Mouse (Mus musculus): ENCODE data around the gene Foxd2.

Foxd2 gene

DNA sequence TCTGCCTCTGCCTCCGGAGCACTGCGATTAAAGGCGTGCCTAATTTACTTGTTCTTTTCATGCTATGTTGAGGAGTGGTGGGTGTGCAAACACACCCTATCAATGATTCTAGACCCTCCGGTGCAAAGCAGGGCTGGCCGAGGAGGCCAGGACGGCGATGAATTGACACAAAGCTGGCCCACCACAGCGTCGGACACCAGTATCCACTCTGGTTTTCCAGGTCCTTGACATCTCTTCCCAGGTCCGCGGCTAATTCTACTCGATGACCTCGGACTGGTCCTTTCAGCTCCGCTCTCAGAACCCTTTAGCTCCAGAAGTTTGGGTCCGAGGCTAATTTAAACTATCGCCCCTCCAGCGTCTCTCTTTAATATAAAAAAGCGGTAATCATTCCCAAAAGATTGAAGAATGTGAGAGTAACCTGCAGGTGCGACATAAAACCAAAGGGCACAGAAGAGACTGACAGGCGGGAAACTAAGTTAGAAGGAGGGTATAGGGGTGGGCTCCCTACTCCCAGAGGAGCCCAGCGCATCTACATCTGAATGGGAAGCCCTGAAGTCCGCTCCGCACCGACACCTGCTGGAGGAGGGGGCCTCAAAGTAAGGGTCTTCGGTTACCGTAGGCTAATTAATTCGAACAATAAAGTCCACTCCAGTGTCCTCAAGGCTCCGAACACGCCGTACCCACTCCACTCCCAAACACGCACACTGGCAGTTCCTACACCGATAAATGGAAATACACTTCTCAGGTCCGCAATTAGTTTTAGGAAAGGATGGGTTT lies 7.6 kb downstream of the Foxd2 start:
- ChIA-PET CTCF (interaction anchor here in 1 of 4 experiments (0.9 to 1.6 kb wide), 3 partner anchors 8 to 235 kb away, joined by 3 to 8 read pairs (median 7); partner anchors contain the start of gene Foxd2), POLR2A (interaction anchor here in 1 of 4 experiments (0.8 kb wide), 1 partner anchor 8 kb away, joined by 3 read pairs; the partner anchor contains the start of gene Foxd2)

DNA sequence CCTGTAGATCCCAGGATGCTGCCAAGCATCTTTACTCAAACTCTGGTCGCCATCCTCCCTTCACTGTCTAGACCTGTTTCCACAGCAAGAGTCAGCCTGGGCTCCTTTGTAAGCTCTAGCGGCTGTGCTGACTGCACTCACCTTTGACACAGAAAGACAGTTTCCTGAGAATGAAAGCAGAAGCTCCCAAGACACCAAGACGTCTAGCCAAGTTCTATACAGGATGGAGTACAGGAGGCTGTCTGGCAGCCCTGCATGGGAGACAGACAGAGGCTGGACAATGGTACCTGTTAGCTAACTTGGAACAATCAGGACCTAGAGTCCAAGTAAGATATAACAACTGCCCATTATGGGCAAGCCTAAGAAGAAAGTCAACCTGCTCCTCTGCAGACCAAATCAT lies 8.8 kb downstream of the Foxd2 start:
- CTCF ChIA-PET, result interaction anchor here in 3 of 4 experiments (0.9 to 1.6 kb wide), 5 partner anchors 9 to 234 kb away, joined by 3 to 8 read pairs (median 3); partner anchors contain the start of gene Foxd2 (in 2 of the 3)
- POLR2A ChIA-PET, result interaction anchor here in 1 of 4 experiments (0.8 to 1.0 kb wide), 3 partner anchors 9 to 13 kb away, joined by 3 read pairs; partner anchors contain the start of gene Foxd2

DNA sequence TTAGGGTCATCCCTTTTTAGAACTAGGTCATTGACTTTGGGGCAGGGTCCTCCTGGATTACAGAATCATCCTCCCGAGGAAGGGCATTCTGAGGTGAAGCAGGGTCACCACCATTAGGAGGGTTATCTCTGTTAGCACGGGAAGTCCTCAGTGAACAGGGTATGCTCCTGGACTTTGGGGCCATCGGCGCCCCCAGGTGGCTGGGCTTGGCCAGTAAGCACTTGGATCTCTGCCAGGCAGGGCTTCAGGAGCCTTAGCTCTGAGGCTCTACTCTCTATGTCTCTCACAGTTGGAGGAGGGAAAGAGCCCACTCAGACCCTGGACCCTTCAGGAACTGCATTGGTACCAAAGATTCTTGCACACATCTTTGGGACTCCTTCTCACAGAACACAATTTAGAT lies 10.8 kb downstream of the Foxd2 start:
- CTCF ChIA-PET, result interaction anchor here in 1 of 4 experiments (2.3 kb wide), 1 partner anchor 232 kb away, joined by 10 read pairs; no protein-coding TSS in a partner anchor

GRCm38 (mm10) chr4:114882232-114882631 lies 26.4 kb downstream of the Foxd2 start:
- ChIA-PET CTCF (no interaction called here), POLR2A (no interaction called here)

More for the DNA sequence above, 10.8 kb downstream of the Foxd2 start:
- POLR2A ChIA-PET, result no interaction called here

GRCm38 (mm10) chr4:114876441-114876972 lies 32.2 kb downstream of the Foxd2 start:
- POLR2A ChIA-PET, result interaction anchor here in 2 of 4 experiments (1.1 kb wide), 2 partner anchors 9 to 33 kb away, joined by 3 read pairs; no protein-coding TSS in a partner anchor

DNA sequence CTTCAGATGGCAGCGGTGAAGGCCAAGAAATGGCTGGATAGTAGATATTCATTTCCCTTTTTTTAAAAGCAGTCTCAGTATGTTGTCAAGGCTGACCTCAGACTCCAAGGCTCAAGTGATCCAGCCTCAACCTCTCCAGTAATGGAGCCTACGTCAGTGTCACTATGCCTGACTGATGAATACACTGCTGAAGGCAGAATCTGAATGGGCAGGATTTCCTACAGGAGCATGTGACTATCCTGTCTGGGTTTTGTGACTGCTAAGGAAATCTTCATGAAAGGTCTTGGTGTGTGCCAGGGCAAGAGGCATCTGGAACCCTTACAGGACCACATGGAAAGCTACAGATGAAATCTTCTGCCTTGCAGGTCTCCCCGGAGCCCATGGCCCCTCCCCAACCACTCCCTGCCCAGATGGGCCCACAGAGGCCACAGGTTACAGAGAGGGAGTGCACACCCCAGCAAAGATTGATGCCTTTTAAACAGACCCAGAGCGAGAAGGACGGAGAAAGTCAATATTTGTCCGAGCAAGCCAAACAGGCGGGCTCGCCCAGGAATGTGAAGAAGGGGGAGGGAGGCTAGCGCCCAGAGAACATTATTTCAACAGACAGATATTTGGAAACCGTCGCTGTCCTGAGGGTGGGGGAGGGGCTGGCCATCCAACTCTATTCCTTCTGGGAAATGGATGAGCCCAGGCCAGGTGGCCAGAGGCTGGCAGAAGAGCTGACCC lies 38.7 kb downstream of the Foxd2 start:
- ChIA-PET CTCF (no interaction called here), POLR2A (no interaction called here)

More at GRCm38 (mm10) chr4:114876441-114876972, 32.2 kb downstream of the Foxd2 start:
- CTCF ChIA-PET, result interaction anchor here in 1 of 4 experiments (1.4 to 1.5 kb wide), 2 partner anchors 13 to 33 kb away, joined by 3 to 5 read pairs; partner anchors contain the start of gene Foxd2

GRCm38 (mm10) chr4:114863166-114863565 lies 45.5 kb downstream of the Foxd2 start:
- POLR2A ChIA-PET, result no interaction called here
- CTCF ChIA-PET, result interaction anchor here in 1 of 4 experiments (0.9 kb wide), 1 partner anchor 13 kb away, joined by 3 read pairs; no protein-coding TSS in a partner anchor

DNA sequence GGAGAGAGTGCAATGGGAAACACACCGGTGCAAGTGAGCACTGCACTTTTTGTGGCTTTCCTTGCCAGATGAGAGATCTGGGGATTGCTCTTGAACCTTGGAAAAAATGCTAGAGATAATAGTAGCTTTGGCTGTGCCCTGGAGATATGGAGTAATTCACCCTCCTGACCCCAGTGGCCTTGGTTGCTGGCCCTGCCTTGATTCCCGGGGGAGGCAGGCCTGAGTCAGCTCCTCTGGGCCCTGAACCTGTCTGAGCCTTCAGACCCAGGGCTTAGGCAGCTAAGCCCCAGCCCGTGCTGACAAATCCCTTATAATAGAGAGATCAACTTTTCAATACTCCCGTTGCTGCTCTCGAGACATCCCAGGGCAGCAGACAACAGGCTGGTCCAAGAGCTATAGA lies 50.2 kb downstream of the Foxd2 start:
- ChIA-PET POLR2A (no interaction called here), CTCF (no interaction called here)

All from embryonic stem cell, embryonic (primary cell).